Mouse (Mus musculus) limb, embryonic 13.5 days (tissue): ENCODE measurements around the gene Zcchc9. TPM values are rescaled to one million over a fixed set of nuclear protein-coding genes. Genes with fewer than 3 reads are reported as not detected.

Experiments
- ATAC-seq: fragments of 200-750 bp; cut with Nextera tagmentation; 2 replicates; pipeline ENCODE4 v1.8.0; 2017; ENCODE audit warnings: low read depth, moderate number of reproducible peaks, moderate TSS enrichment; ENCODE audit not compliant: low FRiP score
- H3K27ac ChIP-seq: fragments of 300-500 bp; sonication (generic); 2 replicates; pipeline ENCODE4 v1.5.1; 2015; ENCODE audit warnings: inconsistent platforms, mild to moderate bottlenecking, moderate library complexity
- H3K27me3 ChIP-seq: fragments of 300-500 bp; sonication (generic); 2 replicates; pipeline ENCODE4 v1.6.1; 2015; ENCODE audit warnings: mild to moderate bottlenecking, inconsistent platforms
- H3K36me3 ChIP-seq: fragments of 300-500 bp; sonication (generic); 2 replicates; pipeline ENCODE4 v1.6.1; 2015; ENCODE audit warnings: inconsistent platforms, mild to moderate bottlenecking, moderate library complexity
- H3K4me1 ChIP-seq: fragments of 300-500 bp; sonication (generic); 2 replicates; pipeline ENCODE4 v1.6.1; 2015; ENCODE audit warnings: inconsistent platforms
- H3K4me2 ChIP-seq: fragments of 300-500 bp; sonication (generic); replicated peaks from 2 replicates; pipeline ENCODE4 v1.6.1; 2015; ENCODE audit warnings: inconsistent platforms, mild to moderate bottlenecking, moderate library complexity
- H3K4me3 ChIP-seq: fragments of 300-500 bp; sonication (generic); 2 replicates; pipeline ENCODE4 v1.5.1; 2015; ENCODE audit warnings: moderate library complexity, mild to moderate bottlenecking, inconsistent platforms
- H3K9ac ChIP-seq: fragments of 300-500 bp; sonication (generic); 2 replicates; pipeline ENCODE4 v1.6.1; 2015; ENCODE audit warnings: mild to moderate bottlenecking, inconsistent platforms
- H3K9me3 ChIP-seq: fragments of 300-500 bp; sonication (generic); 2 replicates; pipeline ENCODE4 v1.6.1; 2016; ENCODE audit warnings: inconsistent platforms
- WGBS: fragments of 180-500 bp; shearing (Covaris S2); methylation state at CpG from one replicate; pipeline ENCODE4 v1.1.7; 2015; 5-methylcytosine and 5-hydroxymethylcytosine counted together
- microRNA-seq: library from miRNA; unstranded; fragments of <30 nt; microRNA quantifications from one replicate; pipeline ENCODE4, GENCODE M21; 2016
- polyA plus RNA-seq: library from polyadenylated mRNA; unstranded; fragments of >200 nt; fragmentation: Nextera tagmentation; extraction: Ambion mirVana; gene quantifications from 2 replicates; pipeline ENCODE4 v1.2.1, GENCODE M21; 2015

Gene Zcchc9
- polyA plus RNA-seq, 1 experiment from 2014 or later, result 36.1 TPM

DNA sequence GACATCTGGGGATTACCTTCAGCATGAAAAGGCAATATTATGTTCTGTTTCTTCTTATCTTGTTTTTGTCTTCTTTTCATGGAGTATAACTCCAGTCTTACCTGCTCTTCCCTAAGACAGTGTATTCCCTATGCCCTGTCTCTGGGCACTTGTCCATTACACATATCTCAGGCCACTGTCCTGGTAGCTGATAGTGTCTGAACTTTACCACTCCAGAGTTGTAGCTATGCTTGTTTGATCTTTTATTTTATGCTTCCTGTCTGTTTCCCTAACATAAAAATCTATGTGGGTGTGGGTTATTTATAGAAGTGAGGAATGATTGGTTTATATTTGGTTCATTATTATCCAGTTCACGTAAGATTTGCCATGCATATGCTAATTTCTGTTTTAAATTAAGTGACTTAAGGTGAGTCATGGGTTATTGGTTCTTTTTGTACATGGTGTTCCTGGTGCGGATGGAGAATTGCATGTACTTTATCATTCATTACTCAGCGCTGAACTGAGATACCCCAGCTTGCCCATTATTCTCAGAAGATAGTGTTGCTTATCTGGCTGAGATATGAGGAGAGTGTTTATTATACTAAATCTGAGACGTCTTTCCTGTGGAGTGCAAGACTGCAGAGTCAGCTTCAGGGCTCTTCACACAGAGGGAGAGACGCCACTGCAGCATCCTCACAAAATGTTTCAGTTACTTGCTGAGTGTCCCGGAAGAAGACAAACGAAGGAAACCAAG lies 49.0 kb downstream of the Zcchc9 start:
- WGBS, result 77% methylated on average over 7 of the region's 7 CpGs
- Histone ChIP-seq H3K9ac (no peak overlapping the region), H3K36me3 (no peaks in the 10 kb centered on the region), H3K27me3 (no peaks in the 10 kb centered on the region), H3K27ac (no peak overlapping the region), H3K9me3 (no peaks in the 10 kb centered on the region), H3K4me2 (no peak overlapping the region), H3K4me1 (0 out of 2 replicates have a peak, but pooled peaks cover 4% of the 10 kb centered on the region), H3K4me3 (no peak overlapping the region)
- ATAC-seq, result no peak

DNA sequence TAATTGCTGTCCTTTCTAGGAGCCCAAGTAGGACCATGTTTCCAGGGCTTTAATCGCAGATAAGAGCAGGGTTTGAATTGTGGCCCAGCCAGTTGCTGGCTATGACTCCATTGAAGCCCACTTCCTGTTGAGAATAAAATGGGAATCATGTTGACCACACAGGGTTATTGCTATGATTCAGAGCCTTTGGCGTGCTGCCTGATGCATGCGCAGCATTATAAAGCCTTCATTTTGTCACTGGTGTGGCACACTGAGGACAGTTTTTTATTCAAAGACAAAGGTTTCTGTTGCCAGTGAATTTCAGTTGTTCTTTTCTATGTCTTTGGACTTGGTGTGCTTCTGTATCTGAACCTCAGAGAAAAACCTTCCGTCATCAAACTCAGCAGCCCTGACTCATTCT lies 51.3 kb downstream of the Zcchc9 start:
- Histone ChIP-seq H3K4me1 (0 out of 2 replicates have a peak, but pooled peaks cover 6% of the 10 kb centered on the region), H3K27me3 (no peaks in the 10 kb centered on the region), H3K9me3 (no peaks in the 10 kb centered on the region), H3K4me2 (no peak overlapping the region), H3K4me3 (no peak overlapping the region), H3K27ac (no peak overlapping the region), H3K9ac (no peak overlapping the region), H3K36me3 (no peaks in the 10 kb centered on the region)
- ATAC-seq, result no peak
- WGBS, result 91% methylated on average over 4 of the region's 4 CpGs

DNA sequence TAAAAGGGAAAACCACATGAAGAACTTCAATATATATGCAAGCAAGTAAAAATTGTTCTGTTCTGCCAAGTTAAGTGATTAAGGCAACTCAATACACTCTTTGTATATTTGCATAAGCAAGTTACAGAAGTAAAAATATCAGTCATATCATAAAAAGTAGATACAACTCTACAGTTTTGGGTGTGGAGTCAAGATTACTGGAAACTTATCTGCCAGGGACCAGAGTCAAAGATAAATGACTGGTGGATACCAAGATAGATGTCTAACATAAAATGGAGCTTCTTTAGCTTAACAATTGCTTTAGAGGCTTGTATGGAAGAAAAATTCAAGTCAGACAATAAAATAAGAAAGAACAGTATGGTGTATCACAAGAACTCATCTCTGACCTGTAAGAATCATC lies 52.7 kb downstream of the Zcchc9 start:
- no peak for ATAC-seq
- no peak overlapping the region for H3K9ac ChIP-seq

DNA sequence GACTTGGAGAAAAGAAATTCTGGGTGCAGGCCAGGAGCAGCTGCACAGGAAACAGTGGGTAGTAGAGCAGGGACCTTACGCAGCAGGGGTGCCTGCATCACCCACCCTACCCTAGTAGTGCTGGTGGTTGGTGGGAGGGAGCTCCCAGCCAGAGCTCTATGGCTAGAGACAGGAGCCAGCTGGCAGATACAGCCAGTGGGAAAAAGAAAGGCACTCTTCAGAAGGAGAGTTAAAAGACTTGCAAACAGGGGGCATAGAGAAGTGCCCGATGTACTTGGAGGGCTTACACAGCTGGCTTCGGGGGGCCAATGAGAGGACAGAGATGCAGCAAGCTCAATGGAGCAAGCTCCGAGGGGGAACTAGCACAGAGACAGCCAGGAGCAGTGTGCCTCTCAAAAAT lies 53.8 kb downstream of the Zcchc9 start:
- no peaks in the 10 kb centered on the region for H3K9me3 ChIP-seq
- H3K4me2 ChIP-seq, result no peak overlapping the region
- 59% methylated on average over 4 of the region's 4 CpGs for WGBS
- no peak overlapping the region for H3K27ac ChIP-seq
- H3K4me1 ChIP-seq, result 0 out of 2 replicates have a peak, but pooled peaks cover 6% of the 10 kb centered on the region
- H3K9ac ChIP-seq, result no peak overlapping the region
- H3K4me3 ChIP-seq, result no peak overlapping the region
- H3K27me3 ChIP-seq, result no peaks in the 10 kb centered on the region
- no peak for ATAC-seq
- H3K36me3 ChIP-seq, result no peaks in the 10 kb centered on the region

More for the DNA sequence above, 52.7 kb downstream of the Zcchc9 start:
- Histone ChIP-seq H3K4me1 (0 out of 2 replicates have a peak, but pooled peaks cover 6% of the 10 kb centered on the region), H3K36me3 (no peaks in the 10 kb centered on the region), H3K27ac (no peak overlapping the region), H3K4me2 (no peak overlapping the region), H3K4me3 (no peak overlapping the region), H3K27me3 (no peaks in the 10 kb centered on the region), H3K9me3 (no peaks in the 10 kb centered on the region)

DNA sequence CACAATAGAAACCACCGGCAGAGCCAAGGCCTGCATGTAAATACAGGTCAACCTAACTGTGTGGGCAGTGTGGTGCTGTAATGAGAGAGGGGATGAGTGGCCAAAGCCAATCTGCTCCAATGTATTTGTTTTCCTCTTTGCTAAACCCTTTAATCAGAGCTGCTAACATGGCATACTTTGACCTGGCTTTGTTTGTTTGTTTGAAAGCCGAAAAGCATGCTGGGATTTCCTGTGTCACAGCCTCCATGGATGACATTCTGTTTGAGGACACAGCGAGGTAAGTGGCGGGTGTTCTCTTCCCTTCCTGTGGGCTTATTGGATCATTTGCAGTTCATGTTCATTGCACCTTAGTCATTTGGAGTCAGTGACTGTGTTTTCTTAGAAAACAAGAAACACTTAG lies 57.5 kb downstream of the Zcchc9 start:
- ATAC-seq, result no peak
- 86% methylated on average over 4 of the region's 4 CpGs for WGBS
- Histone ChIP-seq H3K9me3 (no peaks in the 10 kb centered on the region), H3K27ac (no peak overlapping the region), H3K4me1 (0 out of 2 replicates have a peak, but pooled peaks cover 6% of the 10 kb centered on the region), H3K27me3 (no peaks in the 10 kb centered on the region), H3K4me2 (no peak overlapping the region), H3K4me3 (no peak overlapping the region), H3K36me3 (no peaks in the 10 kb centered on the region), H3K9ac (no peak overlapping the region)

DNA sequence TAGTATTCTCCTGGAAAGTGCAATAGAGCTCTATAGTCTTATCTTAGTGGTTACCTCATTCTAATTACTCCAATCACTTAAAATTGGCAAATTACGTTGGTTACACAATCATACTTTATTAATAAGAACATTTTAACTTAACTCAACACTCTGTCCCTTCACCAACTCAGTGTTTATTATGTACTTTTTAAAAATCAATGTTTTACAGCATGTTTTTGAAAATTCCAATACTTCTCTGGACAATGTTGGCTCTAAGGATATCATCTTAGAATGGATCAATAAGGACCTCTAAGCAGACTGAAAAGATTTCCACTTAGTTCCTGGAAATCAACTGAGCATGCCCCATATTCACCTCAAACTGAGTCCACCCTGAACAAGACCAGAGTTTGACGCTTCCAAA lies 59.1 kb downstream of the Zcchc9 start:
- Histone ChIP-seq H3K27me3 (no peaks in the 10 kb centered on the region), H3K4me3 (no peak overlapping the region), H3K9me3 (no peaks in the 10 kb centered on the region), H3K4me2 (no peak overlapping the region), H3K36me3 (no peaks in the 10 kb centered on the region), H3K4me1 (0 out of 2 replicates have a peak, but pooled peaks cover 1% of the 10 kb centered on the region), H3K9ac (no peak overlapping the region), H3K27ac (no peak overlapping the region)
- WGBS, result 93% methylated on average over 2 of the region's 2 CpGs
- no peak for ATAC-seq

Small RNA genes within 50 kb of the gene (microRNA-seq; reads per million reads assigned to microRNA genes)
- not detected for gene Gm27656

Other genes starting within 250 kb of the Zcchc9 start
- not detected in 2 replicates for gene Acot12, start 66.2 kb downstream of the Zcchc9 start, polyA plus RNA-seq
- not detected in 2 replicates for gene Ckmt2, start 69.2 kb upstream of the Zcchc9 start, polyA plus RNA-seq